Mouse (Mus musculus) G1E (cell line): ENCODE data around the gene Hapln2. TPM values are rescaled to one million over a fixed set of nuclear protein-coding genes. Genes with fewer than 3 reads are reported as not detected.

Source experiments
- ATAC-seq: 2 replicates; pipeline ENCODE4 v1.8.0; 2016; ENCODE audit warnings: mild to moderate bottlenecking; ENCODE audit not compliant: insufficient number of reproducible peaks, poor library complexity, low FRiP score, severe bottlenecking; ENCODE audit errors: extremely low read depth
- DNase-seq: peaks from one replicate; pipeline ENCODE4 v3.0.0; 2012; ENCODE audit warnings: low spot score
- H3K27me3 ChIP-seq: 2 replicates; pipeline ENCODE4 v1.6.1; 2012; ENCODE audit warnings: mild to moderate bottlenecking, low read length, inconsistent platforms; ENCODE audit not compliant: insufficient read depth
- H3K36me3 ChIP-seq: replicated peaks from 2 replicates; pipeline ENCODE3; 2012; ENCODE audit warnings: mild to moderate bottlenecking, inconsistent platforms
- H3K4me1 ChIP-seq: 2 replicates; pipeline ENCODE4 v1.6.1; 2012; ENCODE audit warnings: low read depth, low read length, inconsistent platforms, mixed read lengths; ENCODE audit not compliant: insufficient read depth
- H3K4me3 ChIP-seq: 2 replicates; pipeline ENCODE4 v1.5.1; 2012; ENCODE audit warnings: low read depth, mild to moderate bottlenecking, inconsistent platforms, low read length, moderate library complexity, mixed read lengths
- H3K9me3 ChIP-seq: replicated peaks from 2 replicates; pipeline ENCODE4 v1.6.1; 2012; ENCODE audit warnings: inconsistent platforms
- CTCF ChIP-seq: IDR thresholded peaks from 2 replicates; pipeline ENCODE4 v1.5.1; 2012; ENCODE audit warnings: low read depth, low read length, inconsistent platforms, mixed read lengths
- GATA1 ChIP-seq: IDR thresholded peaks from 2 replicates; pipeline ENCODE4 v1.6.1; 2012; ENCODE audit warnings: borderline replicate concordance, low read length, inconsistent platforms, mixed read lengths
- GATA2 ChIP-seq: IDR thresholded peaks from 2 replicates; pipeline ENCODE4 v1.6.1; 2012; ENCODE audit warnings: low read depth, low read length, inconsistent platforms, borderline replicate concordance
- POLR2AphosphoS5 ChIP-seq: IDR thresholded peaks from 2 replicates; pipeline ENCODE4 v1.6.1; 2012; ENCODE audit warnings: low read depth, low read length, inconsistent platforms; ENCODE audit not compliant: insufficient replicate concordance
- TAL1 ChIP-seq: conservative IDR thresholded peaks from 2 replicates; pipeline ENCODE4 v1.6.1; 2012; ENCODE audit warnings: low read depth, low read length, inconsistent platforms, mixed read lengths
- polyA plus RNA-seq: library from polyadenylated mRNA; stranded (reverse); fragments of >175 nt; gene quantifications from 2 replicates; pipeline ENCODE4 v1.2.3, GENCODE M21; 2012
- total RNA-seq, 2 experiments: library from RNA; stranded (forward) in 1 of 2; stranded (reverse) in 1 of 2; fragments of 200-1000 nt in 1 of 2; fragments of >200 nt in 1 of 2; fragmentation: Nextera tagmentation in 1 of 2; gene quantifications; 2 replicates each; pipeline ENCODE4 v1.2.3; 2014 to 2017

The Hapln2 gene
- total RNA-seq (2014; fragmentation: Nextera tagmentation) (not detected in 2 replicates), total RNA-seq (2017) (not detected in 2 replicates), polyA plus RNA-seq (not detected in 2 replicates)

- Histone ChIP-seq H3K27me3 (peaks cover 35% of the 10 kb centered on the region), H3K4me1 (peaks cover 4% of the 10 kb centered on the region; the same call in 1 of the 2 replicates), H3K9me3 (peaks cover 16% of the 10 kb centered on the region), H3K36me3 (no peaks in the 10 kb centered on the region), H3K4me3 (no peak within 1 kb of the TSS)
- ATAC-seq (no peak), DNase-seq (no peak)
- TF ChIP-seq CTCF (peak; percentile 7; the same call in 1 of the 2 replicates), TAL1 (no peak), POLR2AphosphoS5 (no peak), GATA1 (no peak), GATA2 (no peak)
Measured at GRCm38 (mm10) chr3:88027434-88028186, at the start of gene Hapln2. Gene Hapln2 (minus strand): TSS chr3:88027583.

- H3K36me3 ChIP-seq: no peaks in the 10 kb centered on the region
- H3K4me1 ChIP-seq: peaks cover 4% of the 10 kb centered on the region; the same call in 1 of the 2 replicates
- no peak for ATAC-seq
- no peak overlapping the region for H3K4me3 ChIP-seq
- no peak for DNase-seq
- TF ChIP-seq GATA2 (no peak), GATA1 (no peak), CTCF (no peak), POLR2AphosphoS5 (no peak), TAL1 (no peak)
- no peaks in the 10 kb centered on the region for H3K9me3 ChIP-seq
- peaks cover 62% of the 10 kb centered on the region for H3K27me3 ChIP-seq
Measured at GRCm38 (mm10) chr3:88074766-88075165, 47.4 kb upstream of the Hapln2 start.

- TF ChIP-seq GATA1 (no peak), TAL1 (no peak), POLR2AphosphoS5 (no peak), CTCF (no peak), GATA2 (no peak)
- DNase-seq: no peak
- no peak for ATAC-seq
- Histone ChIP-seq H3K4me1 (peaks cover 4% of the 10 kb centered on the region; the same call in 1 of the 2 replicates), H3K36me3 (no peaks in the 10 kb centered on the region), H3K27me3 (peaks cover 63% of the 10 kb centered on the region), H3K4me3 (no peak overlapping the region), H3K9me3 (no peaks in the 10 kb centered on the region)
Measured at GRCm38 (mm10) chr3:88074351-88074750, 47.0 kb upstream of the Hapln2 start.

GRCm38 (mm10) chr3:88073631-88074030, 46.2 kb upstream of the Hapln2 start:
- H3K4me3 ChIP-seq: no peak overlapping the region
- H3K9me3 ChIP-seq: no peaks in the 10 kb centered on the region
- peaks cover 58% of the 10 kb centered on the region for H3K27me3 ChIP-seq
- H3K4me1 ChIP-seq: peaks cover 4% of the 10 kb centered on the region; the same call in 1 of the 2 replicates
- no peaks in the 10 kb centered on the region for H3K36me3 ChIP-seq
- TF ChIP-seq GATA1: no peak
- TF ChIP-seq GATA2: no peak
- no peak for TF ChIP-seq CTCF
- no peak for TF ChIP-seq TAL1
- no peak for TF ChIP-seq POLR2AphosphoS5
- ATAC-seq (no peak), DNase-seq (no peak)

- TF ChIP-seq GATA2 (no peak), CTCF (peak; percentile 75)
- no peaks in the 10 kb centered on the region for H3K36me3 ChIP-seq
- peaks cover 4% of the 10 kb centered on the region; the same call in 1 of the 2 replicates for H3K4me1 ChIP-seq
- H3K4me3 ChIP-seq: no peak overlapping the region
- H3K9me3 ChIP-seq: no peaks in the 10 kb centered on the region
- peaks cover 52% of the 10 kb centered on the region for H3K27me3 ChIP-seq
- peak; percentile 49; the same call in 1 of the 2 replicates for ATAC-seq
- DNase-seq: peak; percentile 73
Measured at GRCm38 (mm10) chr3:88071783-88072182, 44.4 kb upstream of the Hapln2 start.

GRCm38 (mm10) chr3:88068386-88068785, 41.0 kb upstream of the Hapln2 start:
- no peak for ATAC-seq
- Histone ChIP-seq H3K36me3 (no peaks in the 10 kb centered on the region), H3K4me3 (no peak overlapping the region), H3K4me1 (peaks cover 4% of the 10 kb centered on the region; the same call in 1 of the 2 replicates), H3K27me3 (peaks cover 27% of the 10 kb centered on the region), H3K9me3 (no peaks in the 10 kb centered on the region)
- TF ChIP-seq GATA2: no peak
- no peak for TF ChIP-seq GATA1
- TF ChIP-seq CTCF: no peak
- no peak for TF ChIP-seq POLR2AphosphoS5
- no peak for TF ChIP-seq TAL1
- DNase-seq: no peak
